Mouse (Mus musculus): Measurements from ENCODE around the gene Hipk1.

The Hipk1 gene

DNA sequence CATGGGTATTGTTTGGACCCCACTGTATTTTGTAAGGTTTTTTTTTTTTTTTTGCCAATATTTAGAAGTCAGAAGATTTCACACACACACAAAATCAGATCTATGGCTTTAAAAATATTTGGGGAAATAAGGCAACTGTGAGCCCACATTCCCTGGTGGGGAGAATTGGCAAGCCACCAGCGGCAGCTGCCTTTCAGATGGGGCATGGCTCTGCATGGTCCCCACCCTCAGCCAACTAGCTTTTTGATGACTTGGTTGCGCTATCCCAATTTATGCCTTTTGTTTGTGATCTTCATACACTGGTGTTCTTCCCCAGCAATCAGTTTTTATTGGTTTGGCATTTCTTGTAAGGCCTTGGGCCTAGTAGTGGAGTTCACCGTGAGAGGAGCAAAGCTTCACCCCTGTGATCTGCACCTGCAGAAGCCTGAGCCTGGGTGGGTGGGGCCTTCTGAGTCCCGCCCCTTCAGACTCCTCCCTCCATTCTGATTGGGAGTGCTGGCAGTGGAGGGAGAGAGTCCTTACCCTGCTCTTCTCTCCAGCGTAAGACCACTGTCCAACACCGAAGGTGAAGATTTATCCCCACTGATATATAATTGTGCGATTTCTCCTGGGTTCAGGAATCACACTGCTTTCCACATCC, 77.0 kb downstream of the Hipk1 start:
- DNase-seq = peak; percentile 61

- no peak for DNase-seq
Measured at GRCm38 (mm10) chr3:103712196-103712595, 79.2 kb downstream of the Hipk1 start.

GRCm38 (mm10) chr3:103709470-103710040, 81.8 kb downstream of the Hipk1 start:
- DNase-seq = no peak

GRCm38 (mm10) chr3:103705426-103705825, 85.9 kb downstream of the Hipk1 start:
- no peak for DNase-seq

DNA sequence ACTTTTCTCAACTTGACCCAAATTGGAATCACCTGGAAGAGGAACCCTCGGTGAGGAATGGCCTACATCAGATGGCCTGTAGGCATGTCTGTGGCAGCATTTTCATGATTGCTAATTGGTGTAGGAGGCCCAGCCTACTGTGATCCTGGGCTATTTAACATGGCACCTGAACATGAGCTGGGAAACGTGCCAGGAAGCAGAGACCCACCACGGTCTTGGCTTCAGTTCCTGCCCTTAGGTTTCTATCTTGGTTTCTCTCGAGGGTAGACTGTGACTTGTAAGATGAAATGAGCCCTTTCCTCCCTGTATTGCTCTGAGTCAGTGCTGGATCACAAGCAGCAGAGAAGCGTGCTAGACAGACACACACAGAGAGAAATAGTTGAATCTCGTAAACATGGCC, 86.7 kb downstream of the Hipk1 start:
- no peak for DNase-seq

GRCm38 (mm10) chr3:103696388-103696925, 94.9 kb downstream of the Hipk1 start:
- DNase-seq = no peak

GRCm38 (mm10) chr3:103695556-103695955, 95.8 kb downstream of the Hipk1 start:
- no peak for DNase-seq

GRCm38 (mm10) chr3:103690506-103690905, 100.9 kb downstream of the Hipk1 start:
- no peak for DNase-seq

All from thymus, postnatal 14 days (tissue).